Mouse (Mus musculus): ENCODE measurements at regions not wholly inside any gene's neighbourhood (a gene's known extent, or its start where the extent isn't known, plus 50 kb on each side); places are given as distances from the start of the nearest gene placed in this dataset.

GRCm38 (mm10) chr1:24972681-24973080 lies 294.3 kb downstream of the Lmbrd1 start:
- DNase-seq (ENCODE audit: low read depth in 3 of 3, low spot score in 3 of 3) = no peak
- H3K36me3 ChIP-seq (replicated peaks; ENCODE audit: control insufficient read depth, insufficient read depth, low read depth) = no peaks in the 10 kb centered on the region
- H3K27me3 ChIP-seq (ENCODE audit: control insufficient read depth, insufficient read depth, low read length) = no peaks in the 10 kb centered on the region
- H3K27ac ChIP-seq = no peak overlapping the region
- WGBS (ENCODE audit: insufficient replicate concordance) = 54% methylated on average over 2 of the region's 2 CpGs
- H3K9me3 ChIP-seq (ENCODE audit: control insufficient read depth, low read length) = no peaks in the 10 kb centered on the region
- no peak overlapping the region for H3K4me2 ChIP-seq (ENCODE audit: low read depth)
- no peak overlapping the region for H3K9ac ChIP-seq (replicated peaks)
- ATAC-seq (ENCODE audit: insufficient read depth) = no peak
- TF ChIP-seq CTCF (IDR thresholded peaks at IDR 0.05; ENCODE audit: low read depth) = no peak
- TF ChIP-seq EP300 (IDR thresholded peaks at IDR 0.05; ENCODE audit: low read depth) = no peak
- H3K4me1 ChIP-seq (replicated peaks; ENCODE audit: control insufficient read depth in 2 of 2, insufficient read depth in 2 of 2, low read length in 1 of 2) = no peaks in the 10 kb centered on the region
- no peak overlapping the region for H3K4me3 ChIP-seq (ENCODE audit: insufficient read depth in 1 of 2, low read depth in 2 of 2, low read length in 2 of 2)

- Histone ChIP-seq H3K9ac (replicated peaks) (no peak overlapping the region), H3K27me3 (ENCODE audit: control insufficient read depth, insufficient read depth, low read length) (no peaks in the 10 kb centered on the region), H3K4me1 (replicated peaks; ENCODE audit: control insufficient read depth in 2 of 2, insufficient read depth in 2 of 2, low read length in 1 of 2) (no peaks in the 10 kb centered on the region), H3K27ac (no peak overlapping the region), H3K9me3 (ENCODE audit: control insufficient read depth, low read length) (no peaks in the 10 kb centered on the region), H3K4me3 (ENCODE audit: insufficient read depth in 1 of 2, low read depth in 2 of 2, low read length in 2 of 2) (no peak overlapping the region), H3K36me3 (replicated peaks; ENCODE audit: control insufficient read depth, insufficient read depth, low read depth) (no peaks in the 10 kb centered on the region), H3K4me2 (ENCODE audit: low read depth) (no peak overlapping the region)
- 51% methylated on average over 8 of the region's 8 CpGs for WGBS (ENCODE audit: insufficient replicate concordance)
- TF ChIP-seq EP300 (IDR thresholded peaks at IDR 0.05; ENCODE audit: low read depth) (no peak), CTCF (IDR thresholded peaks at IDR 0.05; ENCODE audit: low read depth) (no peak)
- ATAC-seq (ENCODE audit: insufficient read depth) (no peak), DNase-seq (ENCODE audit: low read depth in 3 of 3, low spot score in 3 of 3) (no peak)
Measured at GRCm38 (mm10) chr1:25008456-25009169, 330.2 kb downstream of the Lmbrd1 start.

GRCm38 (mm10) chr1:25012754-25013153 lies 334.3 kb downstream of the Lmbrd1 start:
- H3K4me1 ChIP-seq (replicated peaks; ENCODE audit: control insufficient read depth in 2 of 2, insufficient read depth in 2 of 2, low read length in 1 of 2) = no peaks in the 10 kb centered on the region
- H3K4me2 ChIP-seq (ENCODE audit: low read depth) = no peak overlapping the region
- no peak for DNase-seq (ENCODE audit: low read depth in 3 of 3, low spot score in 3 of 3)
- H3K36me3 ChIP-seq (replicated peaks; ENCODE audit: control insufficient read depth, insufficient read depth, low read depth) = no peaks in the 10 kb centered on the region
- H3K9ac ChIP-seq (replicated peaks) = no peak overlapping the region
- H3K4me3 ChIP-seq (ENCODE audit: insufficient read depth in 1 of 2, low read depth in 2 of 2, low read length in 2 of 2) = no peak overlapping the region
- no peak for TF ChIP-seq CTCF (IDR thresholded peaks at IDR 0.05; ENCODE audit: low read depth)
- TF ChIP-seq EP300 (IDR thresholded peaks at IDR 0.05; ENCODE audit: low read depth) = no peak
- no peaks in the 10 kb centered on the region for H3K27me3 ChIP-seq (ENCODE audit: control insufficient read depth, insufficient read depth, low read length)
- 48% methylated on average over 1 of the region's 1 CpGs for WGBS (ENCODE audit: insufficient replicate concordance)
- no peaks in the 10 kb centered on the region; the same call in 1 of the 2 replicates for H3K9me3 ChIP-seq (ENCODE audit: control insufficient read depth, low read length)
- H3K27ac ChIP-seq = no peak overlapping the region
- no peak for ATAC-seq (ENCODE audit: insufficient read depth)

All from liver, embryonic 14.5 days (tissue).